Mouse (Mus musculus) liver, embryonic 13.5 days (tissue): ENCODE data around the gene S100a8. TPM values are rescaled to one million over a fixed set of nuclear protein-coding genes. Genes with fewer than 3 reads are reported as not detected.

Experiments used
- ATAC-seq: fragments of 200-750 bp; cut with Nextera tagmentation; 2 replicates; pipeline ENCODE4 v1.8.0; 2017; ENCODE audit warnings: low read depth, mild to moderate bottlenecking, moderate number of reproducible peaks, moderate library complexity
- DNase-seq: peaks from one replicate; pipeline ENCODE4 v3.0.0; 2022
- H3K27ac ChIP-seq: fragments of 300-500 bp; sonication (generic); 2 replicates; pipeline ENCODE4 v1.5.1; 2015; ENCODE audit warnings: moderate library complexity, mild to moderate bottlenecking, inconsistent platforms
- H3K27me3 ChIP-seq: fragments of 300-500 bp; sonication (generic); 2 replicates; pipeline ENCODE4 v1.6.1; 2015; ENCODE audit warnings: mild to moderate bottlenecking, inconsistent platforms
- H3K36me3 ChIP-seq: fragments of 300-500 bp; sonication (generic); 2 replicates; pipeline ENCODE4 v1.6.1; 2015; ENCODE audit warnings: mild to moderate bottlenecking, inconsistent platforms
- H3K4me1 ChIP-seq: fragments of 300-500 bp; sonication (generic); replicated peaks from 2 replicates; pipeline ENCODE4 v1.6.1; 2015; ENCODE audit warnings: inconsistent platforms
- H3K4me2 ChIP-seq: fragments of 300-500 bp; sonication (generic); 2 replicates; pipeline ENCODE4 v1.6.1; 2015; ENCODE audit warnings: inconsistent platforms, mild to moderate bottlenecking, moderate library complexity
- H3K4me3 ChIP-seq: fragments of 300-500 bp; sonication (generic); replicated peaks from 2 replicates; pipeline ENCODE4 v1.5.1; 2015; ENCODE audit warnings: mild to moderate bottlenecking, inconsistent platforms
- H3K9ac ChIP-seq: fragments of 300-500 bp; sonication (generic); 2 replicates; pipeline ENCODE4 v1.6.1; 2015; ENCODE audit warnings: mild to moderate bottlenecking, inconsistent platforms
- H3K9me3 ChIP-seq: fragments of 300-500 bp; sonication (generic); replicated peaks from 2 replicates; pipeline ENCODE4 v1.6.1; 2016; ENCODE audit warnings: inconsistent platforms
- WGBS: fragments of 180-500 bp; shearing (Covaris S2); methylation state at CpG from one replicate; pipeline ENCODE4 v1.1.7; 2015; ENCODE audit not compliant: insufficient replicate concordance; 5-methylcytosine and 5-hydroxymethylcytosine counted together
- polyA plus RNA-seq: library from polyadenylated mRNA; unstranded; fragments of >200 nt; fragmentation: Nextera tagmentation; extraction: Ambion mirVana; gene quantifications from 2 replicates; pipeline ENCODE4 v1.2.1, GENCODE M21; 2015

S100a8 gene
- polyA plus RNA-seq: 354 and 390 TPM in 2 replicates

- no peaks in the 10 kb centered on the region for H3K4me1 ChIP-seq
- no peak within 1 kb of the TSS for H3K27ac ChIP-seq
- no peaks in the 10 kb centered on the region for H3K9me3 ChIP-seq
- no peak within 1 kb of the TSS for H3K4me2 ChIP-seq
- H3K36me3 ChIP-seq: no peaks in the 10 kb centered on the region
- no peak within 1 kb of the TSS for H3K9ac ChIP-seq
- no peak for ATAC-seq
- no peak within 1 kb of the TSS for H3K4me3 ChIP-seq
- whole genome bisulfite sequencing: 42% methylated on average over 8 of the region's 8 CpGs
- no peaks in the 10 kb centered on the region for H3K27me3 ChIP-seq
- DNase-seq: no peak
Observed at GRCm38 (mm10) chr3:90668846-90669245, at the start of gene S100a8. Gene S100a8 (plus strand): TSS chr3:90668978.

GRCm38 (mm10) chr3:90621552-90621951 is 47.2 kb upstream of the S100a8 start:
- Histone ChIP-seq H3K27ac (no peak overlapping the region), H3K36me3 (no peaks in the 10 kb centered on the region), H3K4me1 (no peaks in the 10 kb centered on the region), H3K27me3 (no peaks in the 10 kb centered on the region), H3K4me3 (no peak overlapping the region), H3K9me3 (no peaks in the 10 kb centered on the region), H3K4me2 (no peak overlapping the region), H3K9ac (no peak overlapping the region)
- DNase-seq: no peak
- 32% methylated on average over 7 of the region's 7 CpGs for WGBS
- no peak for ATAC-seq

GRCm38 (mm10) chr3:90623435-90624071 is 45.2 kb upstream of the S100a8 start:
- no peak for DNase-seq
- WGBS: 41% methylated on average over 2 of the region's 2 CpGs

GRCm38 (mm10) chr3:90625496-90625895 is 43.3 kb upstream of the S100a8 start:
- 66% methylated on average over 5 of the region's 5 CpGs for WGBS
- no peak overlapping the region for H3K4me2 ChIP-seq
- no peaks in the 10 kb centered on the region for H3K36me3 ChIP-seq
- DNase-seq (no peak), ATAC-seq (no peak)
- H3K4me1 ChIP-seq: no peaks in the 10 kb centered on the region
- no peak overlapping the region for H3K27ac ChIP-seq
- no peaks in the 10 kb centered on the region for H3K9me3 ChIP-seq
- no peaks in the 10 kb centered on the region for H3K27me3 ChIP-seq
- H3K9ac ChIP-seq: no peak overlapping the region
- H3K4me3 ChIP-seq: no peak overlapping the region

More at GRCm38 (mm10) chr3:90623435-90624071, 45.2 kb upstream of the S100a8 start:
- Histone ChIP-seq H3K9ac (no peak overlapping the region), H3K27ac (no peak overlapping the region), H3K9me3 (no peaks in the 10 kb centered on the region), H3K27me3 (no peaks in the 10 kb centered on the region), H3K36me3 (no peaks in the 10 kb centered on the region), H3K4me2 (no peak overlapping the region), H3K4me3 (no peak overlapping the region), H3K4me1 (no peaks in the 10 kb centered on the region)
- ATAC-seq: no peak

- H3K9ac ChIP-seq: no peak overlapping the region
- no peak for DNase-seq
- no peaks in the 10 kb centered on the region for H3K4me1 ChIP-seq
- no peak for ATAC-seq
- H3K4me3 ChIP-seq: no peak overlapping the region
- 53% methylated on average over 9 of the region's 9 CpGs for WGBS
- H3K36me3 ChIP-seq: no peaks in the 10 kb centered on the region
- H3K27ac ChIP-seq: no peak overlapping the region
- H3K27me3 ChIP-seq: no peaks in the 10 kb centered on the region
- no peaks in the 10 kb centered on the region for H3K9me3 ChIP-seq
- no peak overlapping the region for H3K4me2 ChIP-seq
Observed at GRCm38 (mm10) chr3:90626266-90627021, 42.3 kb upstream of the S100a8 start.

GRCm38 (mm10) chr3:90627366-90627765 is 41.4 kb upstream of the S100a8 start:
- WGBS: 61% methylated on average over 5 of the region's 5 CpGs
- H3K27me3 ChIP-seq: no peaks in the 10 kb centered on the region

GRCm38 (mm10) chr3:90627807-90628206 is 41.0 kb upstream of the S100a8 start:
- H3K4me1 ChIP-seq: no peaks in the 10 kb centered on the region
- no peaks in the 10 kb centered on the region for H3K36me3 ChIP-seq
- H3K27ac ChIP-seq: no peak overlapping the region
- no peak for ATAC-seq
- H3K9ac ChIP-seq: no peak overlapping the region
- H3K9me3 ChIP-seq: no peaks in the 10 kb centered on the region
- no peaks in the 10 kb centered on the region for H3K27me3 ChIP-seq
- no peak overlapping the region for H3K4me3 ChIP-seq
- H3K4me2 ChIP-seq: no peak overlapping the region
- no peak for DNase-seq
- 48% methylated on average over 4 of the region's 4 CpGs for WGBS

More at GRCm38 (mm10) chr3:90627366-90627765, 41.4 kb upstream of the S100a8 start:
- DNase-seq (no peak), ATAC-seq (no peak)
- Histone ChIP-seq H3K36me3 (no peaks in the 10 kb centered on the region), H3K9me3 (no peaks in the 10 kb centered on the region), H3K4me3 (no peak overlapping the region), H3K27ac (no peak overlapping the region), H3K9ac (no peak overlapping the region), H3K4me1 (no peaks in the 10 kb centered on the region), H3K4me2 (no peak overlapping the region)

- Histone ChIP-seq H3K9ac (no peak overlapping the region), H3K4me1 (no peaks in the 10 kb centered on the region), H3K27ac (no peak overlapping the region), H3K9me3 (no peaks in the 10 kb centered on the region), H3K36me3 (no peaks in the 10 kb centered on the region), H3K4me3 (no peak overlapping the region), H3K4me2 (no peak overlapping the region), H3K27me3 (no peaks in the 10 kb centered on the region)
- DNase-seq (no peak), ATAC-seq (no peak)
- WGBS: 59% methylated on average over 2 of the region's 2 CpGs
Observed at GRCm38 (mm10) chr3:90629298-90629697, 39.5 kb upstream of the S100a8 start.

- no peak overlapping the region for H3K4me3 ChIP-seq
- 42% methylated on average over 2 of the region's 2 CpGs for WGBS
- H3K27ac ChIP-seq: no peak overlapping the region
- H3K4me1 ChIP-seq: no peaks in the 10 kb centered on the region
- DNase-seq: no peak
- no peaks in the 10 kb centered on the region for H3K27me3 ChIP-seq
- H3K4me2 ChIP-seq: no peak overlapping the region
- no peak for ATAC-seq
- H3K9me3 ChIP-seq: no peaks in the 10 kb centered on the region
- H3K36me3 ChIP-seq: no peaks in the 10 kb centered on the region
- H3K9ac ChIP-seq: no peak overlapping the region
Observed at GRCm38 (mm10) chr3:90631984-90632383, 36.8 kb upstream of the S100a8 start.

GRCm38 (mm10) chr3:90638511-90639275 is 30.1 kb upstream of the S100a8 start:
- H3K27me3 ChIP-seq: no peaks in the 10 kb centered on the region
- DNase-seq: no peak
- no peaks in the 10 kb centered on the region for H3K9me3 ChIP-seq
- no peak for ATAC-seq
- H3K4me1 ChIP-seq: no peaks in the 10 kb centered on the region
- no peak overlapping the region for H3K9ac ChIP-seq
- no peak overlapping the region for H3K4me3 ChIP-seq
- no peak overlapping the region for H3K27ac ChIP-seq
- H3K4me2 ChIP-seq: no peak overlapping the region
- no peaks in the 10 kb centered on the region for H3K36me3 ChIP-seq
- WGBS: 33% methylated on average over 1 of the region's 1 CpGs

- 33% methylated on average over 7 of the region's 7 CpGs for WGBS
- ATAC-seq: no peak
- DNase-seq: no peak
Observed at GRCm38 (mm10) chr3:90639511-90640154, 29.1 kb upstream of the S100a8 start.

More at GRCm38 (mm10) chr3:90639511-90640154, 29.1 kb upstream of the S100a8 start:
- Histone ChIP-seq H3K9ac (no peak overlapping the region), H3K27ac (no peak overlapping the region), H3K27me3 (no peaks in the 10 kb centered on the region), H3K36me3 (no peaks in the 10 kb centered on the region), H3K4me3 (no peak overlapping the region), H3K4me1 (no peaks in the 10 kb centered on the region), H3K4me2 (no peak overlapping the region), H3K9me3 (no peaks in the 10 kb centered on the region)
